Mouse (Mus musculus) small intestine, adult 2 months (tissue): ENCODE results near the gene Sag.

Experiments
- CTCF ChIP-seq: fragments of 200-500 bp; IDR thresholded peaks from 2 replicates; pipeline ENCODE4 v1.5.1; 2012; ENCODE audit warnings: low read depth, mild to moderate bottlenecking, control low read depth, inconsistent platforms, low read length, moderate library complexity, mixed read lengths; ENCODE audit not compliant: insufficient replicate concordance, insufficient read length; ENCODE audit errors: extremely low read depth
- POLR2A ChIP-seq: fragments of 200-500 bp; IDR thresholded peaks from 2 replicates; pipeline ENCODE4 v1.6.1; 2012; ENCODE audit warnings: low read depth, mild to moderate bottlenecking, control low read depth, inconsistent platforms, low read length, moderate library complexity

GRCm38 (mm10) chr1:87813681-87814080 lies 10.2 kb downstream of the Sag start:
- TF ChIP-seq CTCF (no peak), POLR2A (no peak)
